Mouse (Mus musculus): ENCODE measurements around the gene Muc13. TPM values are rescaled to one million over a fixed set of nuclear protein-coding genes. Genes with fewer than 3 reads are reported as not detected.

The Muc13 gene
- total RNA-seq (2021) (not detected), polyA plus RNA-seq (2012; rRNA removed) (0.15 and 0.33 TPM in 2 replicates)
- long read RNA-seq: 0 reads

- TF ChIP-seq POLR2A (IDR thresholded peaks at IDR 0.05; ENCODE audit: insufficient read depth, low read depth, low read length): no peak
- H3K79me2 ChIP-seq (replicated peaks; ENCODE audit: control insufficient read depth, insufficient read depth, low read length): no peaks in the 10 kb centered on the region
- no peak within 1 kb of the TSS for H3K27ac ChIP-seq
- no peak within 1 kb of the TSS for H3K4me3 ChIP-seq
- 74% methylated on average over 10 of the region's 10 CpGs for WGBS
- H3K27me3 ChIP-seq (ENCODE audit: control insufficient read depth, insufficient read depth, low read length): no peaks in the 10 kb centered on the region
- DNase-seq: no peak
- intact Hi-C loops (cut with DNase I): no loop called here
- no peaks in the 10 kb centered on the region; the same call in 1 of the 2 replicates for H3K4me1 ChIP-seq (ENCODE audit: control insufficient read depth, insufficient read depth, low read length)
- H3K36me3 ChIP-seq (ENCODE audit: control insufficient read depth, insufficient read depth, low read length): no peaks in the 10 kb centered on the region
- no peak within 1 kb of the TSS for H3K9ac ChIP-seq (ENCODE audit: low read depth, low read length)
These were observed at the start of gene Muc13 for GRCm38 (mm10) chr16:33793846-33794791. Gene Muc13, plus strand, starts transcription at chr16:33794037.

- Histone ChIP-seq H3K79me2 (replicated peaks; ENCODE audit: control insufficient read depth, insufficient read depth, low read length) (0 out of 2 replicates have a peak, but pooled peaks cover 1% of the 10 kb centered on the region), H3K4me3 (no peak overlapping the region), H3K27ac (no peak overlapping the region), H3K27me3 (ENCODE audit: control insufficient read depth, insufficient read depth, low read length) (no peaks in the 10 kb centered on the region), H3K9ac (ENCODE audit: low read depth, low read length) (no peak overlapping the region), H3K4me1 (ENCODE audit: control insufficient read depth, insufficient read depth, low read length) (peaks cover 4% of the 10 kb centered on the region), H3K36me3 (ENCODE audit: control insufficient read depth, insufficient read depth, low read length) (peaks cover 39% of the 10 kb centered on the region)
- 53% methylated on average over 7 of the region's 7 CpGs for WGBS
- TF ChIP-seq EP300 (IDR thresholded peaks at IDR 0.05; ENCODE audit: insufficient read depth, low read depth, low read length) (no peak), CTCF (IDR thresholded peaks at IDR 0.05) (peak; percentile 56)
- intact Hi-C loops (cut with DNase I): loop anchor here (2.0 to 10.0 kb wide), 3 partner anchors 52 to 438 kb away; no protein-coding TSS in a partner anchor
- DNase-seq: no peak
These were observed 49.0 kb upstream of the Muc13 start for GRCm38 (mm10) chr16:33744622-33745419.

GRCm38 (mm10) chr16:33745457-33745856 is 48.4 kb upstream of the Muc13 start:
- H3K36me3 ChIP-seq (ENCODE audit: control insufficient read depth, insufficient read depth, low read length): peaks cover 35% of the 10 kb centered on the region
- no peaks in the 10 kb centered on the region for H3K27me3 ChIP-seq (ENCODE audit: control insufficient read depth, insufficient read depth, low read length)
- H3K4me3 ChIP-seq: no peak overlapping the region
- 78% methylated on average over 7 of the region's 7 CpGs for WGBS
- no peak overlapping the region for H3K9ac ChIP-seq (ENCODE audit: low read depth, low read length)
- TF ChIP-seq EP300 (IDR thresholded peaks at IDR 0.05; ENCODE audit: insufficient read depth, low read depth, low read length) (no peak), CTCF (IDR thresholded peaks at IDR 0.05) (no peak), POLR2A (IDR thresholded peaks at IDR 0.05; ENCODE audit: insufficient read depth, low read depth, low read length) (no peak)
- peaks cover 1% of the 10 kb centered on the region for H3K4me1 ChIP-seq (ENCODE audit: control insufficient read depth, insufficient read depth, low read length)
- intact Hi-C loops (cut with DNase I): loop anchor here (2.0 to 10.0 kb wide), 3 partner anchors 52 to 439 kb away; no protein-coding TSS in a partner anchor
- H3K27ac ChIP-seq: no peak overlapping the region
- no peak for DNase-seq
- H3K79me2 ChIP-seq (replicated peaks; ENCODE audit: control insufficient read depth, insufficient read depth, low read length): 0 out of 2 replicates have a peak, but pooled peaks cover 1% of the 10 kb centered on the region

DNA sequence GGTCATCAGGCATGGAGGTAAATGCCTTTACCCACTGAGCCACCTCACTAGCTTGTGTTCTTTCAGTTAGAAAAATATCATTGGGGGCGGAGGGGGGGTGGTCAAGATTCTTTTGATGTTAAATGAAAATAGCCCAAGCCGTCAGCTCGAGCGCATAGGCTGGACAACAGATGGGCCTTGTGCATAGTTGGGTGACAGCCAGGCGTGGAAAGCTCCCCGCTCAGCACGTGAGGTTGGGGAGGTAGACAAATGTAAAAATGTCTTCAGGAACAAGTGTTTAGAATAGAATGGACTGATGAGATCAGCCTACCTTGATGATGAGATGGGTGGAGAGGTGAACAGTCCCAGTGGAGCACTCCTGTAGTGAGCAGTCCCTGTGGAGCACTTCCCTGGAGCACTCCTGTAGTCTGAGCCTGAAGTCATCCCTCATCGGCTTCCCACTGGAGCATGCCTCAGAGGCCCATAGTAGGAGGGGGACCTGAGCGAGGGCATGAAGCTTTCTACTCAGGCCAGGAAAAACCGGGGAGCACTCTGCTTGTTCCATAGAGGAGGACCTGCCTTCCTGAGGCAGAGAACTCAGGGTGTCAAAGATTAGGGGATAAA is 47.7 kb upstream of the Muc13 start:
- no peak for DNase-seq
- H3K9ac ChIP-seq (ENCODE audit: low read depth, low read length): no peak overlapping the region
- no peak overlapping the region for H3K27ac ChIP-seq
- H3K36me3 ChIP-seq (ENCODE audit: control insufficient read depth, insufficient read depth, low read length): peaks cover 30% of the 10 kb centered on the region
- 73% methylated on average over 10 of the region's 10 CpGs for WGBS
- intact Hi-C loops (cut with DNase I): loop anchor here (5.0 to 10.0 kb wide), 2 partner anchors 51 to 411 kb away; no protein-coding TSS in a partner anchor
- H3K27me3 ChIP-seq (ENCODE audit: control insufficient read depth, insufficient read depth, low read length): no peaks in the 10 kb centered on the region
- H3K4me1 ChIP-seq (ENCODE audit: control insufficient read depth, insufficient read depth, low read length): peaks cover under 1% of the 10 kb centered on the region; the same call in 1 of the 2 replicates
- TF ChIP-seq CTCF (IDR thresholded peaks at IDR 0.05): no peak
- TF ChIP-seq POLR2A (IDR thresholded peaks at IDR 0.05; ENCODE audit: insufficient read depth, low read depth, low read length): no peak
- no peak for TF ChIP-seq EP300 (IDR thresholded peaks at IDR 0.05; ENCODE audit: insufficient read depth, low read depth, low read length)
- no peak overlapping the region for H3K4me3 ChIP-seq
- H3K79me2 ChIP-seq (replicated peaks; ENCODE audit: control insufficient read depth, insufficient read depth, low read length): 0 out of 2 replicates have a peak, but pooled peaks cover 1% of the 10 kb centered on the region

DNA sequence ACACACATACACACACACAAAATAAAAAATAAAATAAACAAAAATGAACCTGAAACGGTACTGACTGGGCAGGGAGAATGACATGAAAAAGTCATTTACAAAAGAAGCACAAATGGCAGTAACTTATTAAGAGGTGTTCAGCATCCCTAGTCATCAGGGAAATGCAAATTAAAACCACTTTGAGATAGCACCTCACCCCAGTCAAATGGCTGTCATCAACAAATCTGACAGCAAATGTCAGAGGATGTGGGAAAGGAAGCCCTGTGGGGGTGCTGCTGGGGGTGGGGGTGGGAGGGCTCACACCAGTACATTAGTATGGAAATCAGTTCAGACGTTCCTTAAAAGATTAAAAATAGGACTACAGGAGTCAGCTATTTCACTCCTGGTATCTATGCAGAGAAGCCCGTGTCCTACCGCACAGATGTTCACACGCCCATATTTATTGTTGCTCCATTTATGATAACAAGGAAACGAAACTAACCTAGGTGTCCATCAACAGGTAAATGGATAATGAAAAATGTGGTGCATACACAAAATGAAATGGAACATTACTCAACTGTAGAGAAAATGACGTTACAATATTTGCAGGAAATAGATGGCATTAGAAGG is 46.4 kb upstream of the Muc13 start:
- Histone ChIP-seq H3K27ac (no peak overlapping the region), H3K4me1 (ENCODE audit: control insufficient read depth, insufficient read depth, low read length) (no peaks in the 10 kb centered on the region; the same call in 1 of the 2 replicates), H3K4me3 (no peak overlapping the region), H3K79me2 (replicated peaks; ENCODE audit: control insufficient read depth, insufficient read depth, low read length) (0 out of 2 replicates have a peak, but pooled peaks cover 1% of the 10 kb centered on the region), H3K9ac (ENCODE audit: low read depth, low read length) (no peak overlapping the region), H3K27me3 (ENCODE audit: control insufficient read depth, insufficient read depth, low read length) (no peaks in the 10 kb centered on the region), H3K36me3 (ENCODE audit: control insufficient read depth, insufficient read depth, low read length) (peaks cover 24% of the 10 kb centered on the region)
- no peak for DNase-seq
- 61% methylated on average over 7 of the region's 7 CpGs for WGBS
- intact Hi-C loops (cut with DNase I): loop anchor here (5.0 to 10.0 kb wide), 2 partner anchors 50 to 413 kb away; no protein-coding TSS in a partner anchor
- TF ChIP-seq CTCF (IDR thresholded peaks at IDR 0.05) (no peak), EP300 (IDR thresholded peaks at IDR 0.05; ENCODE audit: insufficient read depth, low read depth, low read length) (no peak), POLR2A (IDR thresholded peaks at IDR 0.05; ENCODE audit: insufficient read depth, low read depth, low read length) (no peak)
